Mouse (Mus musculus) 3T3-L1 (cell line): ENCODE data around the gene Hapln4.

Source experiments
- DNase-seq: peaks from one replicate; pipeline ENCODE4 v3.0.0-alpha.2; 2015; ENCODE audit warnings: low read depth, low spot score

The Hapln4 gene

GRCm38 (mm10) chr8:70137890-70138289 lies 54.6 kb downstream of the Hapln4 start:
- no peak for DNase-seq

GRCm38 (mm10) chr8:70139026-70139857 lies 56.0 kb downstream of the Hapln4 start, which contains the start of the genes Rfxank, Borcs8 and Mef2b:
Rfxank (minus strand) TSS chr8:70139154.
Borcs8 (plus strand) TSS chr8:70139499.
Mef2b (plus strand) TSS chr8:70139711.
- DNase-seq, result peak; percentile 100

GRCm38 (mm10) chr8:70139981-70140380 lies 56.7 kb downstream of the Hapln4 start:
- DNase-seq, result peak; percentile 74
